Mouse (Mus musculus) induced T-regulatory cell, adult 2 months (primary cell): Measurements from ENCODE around the gene Ids.
"Not testable (repeated sequence)": the region's sequence is repeated elsewhere in the genome, so short reads cannot be mapped to it uniquely, and the experiment has no call there.

ENCODE experiments used
- DNase-seq: peaks from one replicate; pipeline ENCODE4 v3.0.0-alpha.2; 2012; ENCODE audit warnings: low read depth

The Ids gene

GRCm38 (mm10) chrX:70364661-70365613 lies at the start of gene Ids:
Ids (minus strand) TSS chrX:70365084.
- peak; percentile 89 for DNase-seq

GRCm38 (mm10) chrX:70392636-70393035 lies 27.8 kb upstream of the Ids start:
- not testable (repeated sequence) for DNase-seq

GRCm38 (mm10) chrX:70385962-70386351 lies 21.1 kb upstream of the Ids start:
- DNase-seq: no peak

GRCm38 (mm10) chrX:70385276-70385961 lies 20.5 kb upstream of the Ids start, which contains the start of gene 1110012L19Rik:
1110012L19Rik (plus strand) TSS chrX:70385877.
- peak; percentile 93 for DNase-seq

- no peak for DNase-seq
These were observed 20.0 kb upstream of the Ids start for GRCm38 (mm10) chrX:70384917-70385275.

- DNase-seq: not testable (repeated sequence)
These were observed 9.7 kb upstream of the Ids start for GRCm38 (mm10) chrX:70374469-70375110.

GRCm38 (mm10) chrX:70369758-70370157 lies 4.9 kb upstream of the Ids start:
- DNase-seq: not testable (repeated sequence)

- DNase-seq: no peak
These were observed 682 bp downstream of the Ids start for GRCm38 (mm10) chrX:70364202-70364601.

GRCm38 (mm10) chrX:70363446-70363845 lies 1.4 kb downstream of the Ids start:
- no peak for DNase-seq

GRCm38 (mm10) chrX:70362985-70363384 lies 1.9 kb downstream of the Ids start:
- no peak for DNase-seq

GRCm38 (mm10) chrX:70330202-70330843 lies 34.6 kb downstream of the Ids start:
- DNase-seq: peak; percentile 34

- no peak for DNase-seq
These were observed 36.2 kb downstream of the Ids start for GRCm38 (mm10) chrX:70328530-70329143.

GRCm38 (mm10) chrX:70327656-70328055 lies 37.2 kb downstream of the Ids start:
- DNase-seq: no peak

- DNase-seq: no peak
These were observed 45.6 kb downstream of the Ids start for GRCm38 (mm10) chrX:70319254-70319653.

GRCm38 (mm10) chrX:70314949-70315641 lies 49.8 kb downstream of the Ids start:
- no peak for DNase-seq
